Mouse (Mus musculus) cerebellum, adult (tissue): ENCODE measurements around the gene Tmem120a.

ENCODE experiments used
- ATAC-seq: cut with Nextera tagmentation; 2 replicates; pipeline ENCODE4 v1.9.2; 2017; ENCODE audit warnings: mild to moderate bottlenecking, moderate library complexity, mixed read lengths; ENCODE audit not compliant: insufficient number of reproducible peaks, low FRiP score, low TSS enrichment

The Tmem120a gene

DNA sequence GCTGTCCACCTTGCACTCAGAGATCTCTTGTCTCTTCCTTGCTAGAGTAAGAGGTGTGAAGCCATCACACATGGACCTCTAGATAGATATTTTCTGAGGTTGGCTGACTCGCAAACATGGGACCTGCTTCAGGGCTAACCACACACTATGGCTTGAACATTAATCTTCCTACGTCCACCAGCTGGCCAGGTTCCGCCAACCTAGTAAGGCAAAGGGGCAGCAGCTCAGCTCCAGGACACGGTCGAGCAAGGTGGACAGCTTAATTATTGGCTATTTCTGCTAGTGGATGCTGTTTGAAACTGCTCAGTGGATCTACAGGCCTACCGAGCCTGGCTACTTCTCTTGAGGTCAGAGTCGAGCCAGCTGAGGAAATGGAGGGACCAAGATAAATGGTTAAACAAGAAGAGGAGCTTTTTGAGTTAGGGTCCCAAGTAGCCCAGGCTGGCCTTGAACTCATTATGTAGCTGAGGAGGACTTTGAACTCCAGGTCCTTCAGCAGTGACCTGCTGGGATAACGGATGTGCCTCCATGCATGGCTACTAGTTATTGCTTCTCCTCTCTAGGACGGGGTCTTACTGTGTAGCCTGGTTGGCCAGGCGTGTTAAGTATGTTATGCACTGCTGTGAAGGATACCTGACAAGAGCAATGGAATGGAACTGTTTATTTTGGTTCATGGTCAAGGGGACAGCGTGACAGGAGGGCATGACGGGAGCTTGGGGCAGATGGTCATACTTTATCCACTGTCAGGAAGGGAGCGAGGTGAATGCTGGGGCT is 32.5 kb downstream of the Tmem120a start:
- ATAC-seq, result no peak

- ATAC-seq, result no peak
Measured at GRCm38 (mm10) chr5:135710599-135711214, 33.5 kb downstream of the Tmem120a start.

DNA sequence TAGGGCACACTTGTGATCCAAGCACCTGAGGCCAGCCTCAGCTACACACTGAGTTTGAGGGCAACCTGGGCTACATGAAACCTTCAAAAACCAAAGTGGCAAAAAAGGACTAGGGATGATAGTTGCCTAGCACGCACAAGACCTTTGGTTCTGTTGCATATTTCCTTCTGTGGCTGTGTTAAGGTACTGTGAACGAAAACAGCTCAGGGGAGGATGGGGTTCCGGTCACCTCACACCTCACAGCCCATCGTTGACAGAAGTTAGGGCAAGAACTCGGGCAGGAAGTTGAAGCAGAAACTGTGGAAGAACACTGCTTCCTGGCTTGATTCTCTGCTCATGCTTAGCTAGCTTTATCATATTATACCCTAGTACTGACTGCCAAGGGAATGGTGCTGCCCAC is 34.5 kb downstream of the Tmem120a start:
- ATAC-seq, result no peak

DNA sequence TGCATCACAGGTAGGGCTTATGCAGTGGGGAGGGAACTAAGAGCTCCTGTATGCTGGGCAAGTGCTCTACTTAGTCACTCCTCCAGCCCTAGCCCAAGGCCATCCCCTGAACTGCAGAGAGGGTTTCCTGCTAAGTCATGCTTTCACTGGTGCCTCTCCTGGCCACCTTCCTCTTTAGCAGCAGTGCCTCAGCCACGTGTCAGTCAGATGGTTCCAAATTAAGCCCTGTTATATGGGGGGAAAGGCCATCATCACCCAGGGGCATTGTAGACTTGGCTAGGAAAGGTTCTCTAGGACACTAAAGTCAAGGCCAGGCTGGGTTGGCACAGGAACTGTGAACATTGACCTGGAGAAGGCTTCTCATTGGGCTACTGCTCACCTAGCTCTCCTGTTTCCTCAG is 36.4 kb downstream of the Tmem120a start:
- no peak for ATAC-seq

GRCm38 (mm10) chr5:135707039-135707438 is 37.2 kb downstream of the Tmem120a start:
- ATAC-seq, result no peak

GRCm38 (mm10) chr5:135705383-135705782 is 38.9 kb downstream of the Tmem120a start:
- ATAC-seq, result no peak

DNA sequence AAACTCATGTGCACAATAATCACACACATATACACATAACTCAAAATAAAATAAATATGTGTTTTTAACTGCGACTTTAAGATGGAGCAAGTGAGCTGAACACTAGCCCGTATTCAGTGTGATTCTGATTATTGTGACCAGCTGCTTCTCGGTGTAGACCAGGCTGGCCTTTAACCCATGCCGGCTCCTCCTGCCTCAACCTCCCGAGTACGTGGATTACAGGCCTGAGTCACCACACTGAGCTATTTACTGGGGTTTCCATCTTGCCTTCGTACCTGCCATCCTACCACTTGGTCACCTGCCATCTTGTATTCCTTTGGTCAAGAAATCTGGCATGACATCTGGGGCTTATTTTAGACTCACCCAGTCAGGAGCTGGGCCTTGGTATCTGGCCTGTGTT is 40.8 kb downstream of the Tmem120a start:
- ATAC-seq, result no peak

DNA sequence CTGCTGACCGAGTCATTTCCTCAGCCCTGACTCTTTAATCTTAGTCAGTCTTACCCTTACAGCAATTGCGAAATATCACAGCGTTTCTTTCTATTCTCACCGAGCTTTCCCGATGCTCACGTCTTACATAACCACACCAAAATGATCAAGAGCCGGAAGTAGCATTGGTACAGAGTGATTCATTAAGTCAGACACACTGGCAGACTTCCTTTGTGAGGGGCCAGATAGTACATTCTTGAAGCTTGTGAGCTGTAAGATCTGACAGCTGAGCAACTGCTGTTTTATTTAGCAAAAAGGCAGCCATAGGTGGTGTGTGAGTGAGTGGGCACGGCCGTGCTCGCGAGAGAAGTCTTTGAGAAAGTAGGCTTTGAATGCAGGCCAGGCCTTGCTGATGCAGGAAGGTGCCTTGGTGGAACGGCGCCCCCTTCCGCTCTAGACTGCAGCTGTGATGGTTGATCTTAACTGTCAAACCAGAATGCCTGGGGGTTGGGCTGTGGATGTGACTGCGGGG is 41.5 kb downstream of the Tmem120a start:
- ATAC-seq, result no peak

- ATAC-seq, result no peak
Measured at GRCm38 (mm10) chr5:135702190-135702589, 42.1 kb downstream of the Tmem120a start.

DNA sequence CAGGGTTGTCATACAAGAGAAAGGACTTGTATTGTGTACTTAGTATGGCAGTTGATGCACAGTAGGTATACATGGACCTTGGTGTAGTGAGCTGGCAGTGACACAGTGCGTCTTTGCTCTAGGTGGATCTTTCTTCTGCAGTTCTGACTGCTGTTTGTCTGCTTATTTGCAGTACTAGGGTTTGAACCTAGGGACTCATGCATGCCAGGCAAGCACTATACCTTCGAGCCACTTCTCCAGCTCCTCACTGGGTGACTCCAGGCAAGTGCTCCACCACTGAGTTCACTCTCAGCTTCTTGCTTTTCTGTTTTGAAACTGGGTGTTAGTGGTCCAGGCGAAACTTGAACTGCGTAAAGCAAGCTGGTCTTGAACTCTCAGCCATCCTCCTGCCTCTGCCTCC is 42.6 kb downstream of the Tmem120a start:
- no peak for ATAC-seq

- no peak for ATAC-seq
Measured at GRCm38 (mm10) chr5:135697711-135698111, 46.5 kb downstream of the Tmem120a start.

GRCm38 (mm10) chr5:135695277-135695721 is 48.9 kb downstream of the Tmem120a start:
- no peak for ATAC-seq

GRCm38 (mm10) chr5:135693281-135693853 is 50.9 kb downstream of the Tmem120a start:
- no peak for ATAC-seq

DNA sequence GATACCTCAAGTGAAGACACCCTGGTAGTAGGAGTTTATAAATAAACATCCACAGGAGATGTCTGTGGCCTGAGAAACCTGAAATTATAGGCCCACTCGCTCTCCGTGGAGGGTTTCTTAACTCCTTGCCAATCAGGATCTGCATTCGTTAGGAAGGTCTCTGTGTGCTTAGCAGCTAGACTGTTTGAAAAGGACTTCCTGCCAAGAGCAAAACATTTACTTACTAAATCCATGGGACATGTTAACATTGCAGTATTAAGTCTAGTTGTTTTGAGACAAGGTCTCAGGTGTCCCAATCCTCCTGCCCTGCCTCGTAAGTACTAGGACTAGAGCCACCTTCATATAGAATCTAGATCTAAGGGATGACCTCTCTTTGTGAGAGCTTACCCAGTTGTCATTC is 53.0 kb downstream of the Tmem120a start:
- ATAC-seq, result no peak

- ATAC-seq, result no peak
Measured at GRCm38 (mm10) chr5:135690401-135690800, 53.8 kb downstream of the Tmem120a start.
